Mouse (Mus musculus): ENCODE measurements around the gene Fam83e.

Gene Fam83e

GRCm38 (mm10) chr7:45701607-45702006 is 19.4 kb upstream of the Fam83e start:
- no peak for DNase-seq (ENCODE audit: low read depth, low spot score)

GRCm38 (mm10) chr7:45702316-45702715 is 18.7 kb upstream of the Fam83e start:
- no peak for DNase-seq (ENCODE audit: low read depth, low spot score)

DNA sequence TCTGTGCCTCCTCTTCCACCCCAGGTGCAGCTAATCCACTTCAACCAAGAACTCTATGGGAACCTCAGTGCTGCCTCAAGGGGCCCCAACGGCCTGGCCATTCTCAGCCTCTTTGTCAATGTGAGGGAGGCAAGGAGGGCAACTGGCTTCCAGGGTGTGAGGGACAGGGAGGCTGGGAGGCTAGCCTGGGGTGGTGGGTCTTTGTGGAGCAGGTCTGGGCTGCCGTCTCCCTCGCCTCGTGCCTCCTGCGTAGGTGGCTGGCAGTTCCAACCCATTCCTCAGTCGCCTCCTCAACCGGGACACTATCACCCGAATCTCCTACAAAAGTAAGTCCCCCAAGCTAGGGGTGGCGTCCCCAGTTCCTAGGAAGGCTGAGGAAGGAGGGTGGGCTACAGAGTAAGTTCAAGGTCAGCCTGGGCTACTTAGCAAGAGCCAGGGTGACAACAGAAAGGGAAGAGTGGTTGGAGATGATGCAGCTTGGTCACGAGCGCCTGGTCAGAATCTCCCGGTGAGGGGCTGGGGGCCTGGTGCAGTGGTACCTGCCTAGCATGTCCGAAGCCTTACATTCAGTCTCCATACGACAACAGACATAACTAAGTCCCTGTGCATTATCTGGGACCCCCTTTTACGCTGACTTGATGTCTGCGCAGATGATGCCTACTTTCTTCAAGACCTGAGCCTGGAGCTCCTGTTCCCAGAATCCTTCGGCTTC is 18.0 kb upstream of the Fam83e start:
- DNase-seq (ENCODE audit: low read depth, low spot score), result no peak

DNA sequence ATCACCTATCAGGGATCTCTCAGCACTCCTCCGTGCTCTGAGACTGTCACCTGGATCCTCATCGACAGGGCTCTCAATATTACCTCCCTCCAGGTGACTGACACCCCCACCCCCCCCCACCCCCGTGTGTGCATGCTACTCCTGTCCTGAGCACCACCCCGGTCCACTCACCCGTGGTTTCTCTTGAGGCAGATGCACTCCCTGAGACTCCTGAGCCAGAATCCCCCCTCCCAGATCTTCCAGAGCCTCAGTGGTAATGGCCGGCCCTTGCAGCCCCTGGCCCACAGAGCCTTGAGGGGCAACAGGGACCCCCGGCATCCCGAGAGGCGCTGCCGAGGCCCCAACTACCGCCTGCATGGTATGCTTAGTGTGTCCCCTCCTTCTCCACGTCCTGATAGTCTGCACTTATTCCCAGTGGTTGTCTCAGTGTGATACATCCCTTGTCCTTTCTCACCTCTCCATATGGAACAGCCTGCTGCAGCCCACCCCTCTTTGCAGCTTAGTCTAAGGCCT is 17.4 kb upstream of the Fam83e start:
- DNase-seq (ENCODE audit: low read depth, low spot score), result no peak

- DNase-seq (ENCODE audit: low read depth, low spot score), result peak; percentile 95
These were observed 16.9 kb upstream of the Fam83e start for GRCm38 (mm10) chr7:45704046-45704559.

DNA sequence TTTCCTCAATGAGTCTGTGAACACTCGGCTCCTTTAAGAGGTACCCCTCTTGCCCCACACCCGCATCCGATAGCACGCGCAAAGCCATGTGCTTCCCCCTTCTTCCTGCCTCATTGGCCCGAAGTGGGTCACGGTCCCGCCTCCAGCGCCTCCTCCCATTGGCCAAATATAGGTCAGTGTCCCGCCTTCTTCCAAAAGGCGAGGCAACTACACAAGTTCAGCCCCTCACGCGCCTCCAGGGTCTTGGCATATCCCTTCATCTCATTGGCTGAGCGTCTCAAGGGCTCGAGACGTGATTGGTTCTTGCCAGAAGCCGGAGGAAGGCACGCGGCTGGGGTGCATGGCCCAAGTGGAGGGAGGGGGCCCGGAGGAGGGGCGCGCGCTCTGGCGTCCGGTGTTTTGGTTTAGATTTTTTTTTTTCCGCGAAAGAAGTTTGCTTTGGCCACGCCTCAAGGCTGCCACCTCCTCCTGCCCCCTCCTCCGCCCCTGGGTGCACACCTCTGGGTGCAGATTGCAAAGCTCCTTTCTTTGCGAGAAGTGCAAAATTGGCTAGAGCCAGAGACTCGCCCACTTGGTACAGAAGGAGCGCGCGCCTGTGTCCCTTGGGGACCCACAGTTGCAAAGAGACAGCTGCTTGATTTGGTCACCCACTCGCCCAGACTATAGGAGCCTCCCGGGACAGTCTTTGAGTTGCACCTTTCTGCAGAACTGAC is 16.1 kb upstream of the Fam83e start, which contains the start of gene Dbp:
Gene Dbp, plus strand, starts transcription at position 359 of the 713 bp plus-strand sequence.
- peak; percentile 100 for DNase-seq (ENCODE audit: low read depth, low spot score)

- no peak for DNase-seq (ENCODE audit: low read depth, low spot score)
These were observed 15.6 kb upstream of the Fam83e start for GRCm38 (mm10) chr7:45705443-45705864.

GRCm38 (mm10) chr7:45705873-45706281 is 15.1 kb upstream of the Fam83e start:
- DNase-seq (ENCODE audit: low read depth, low spot score), result no peak

DNA sequence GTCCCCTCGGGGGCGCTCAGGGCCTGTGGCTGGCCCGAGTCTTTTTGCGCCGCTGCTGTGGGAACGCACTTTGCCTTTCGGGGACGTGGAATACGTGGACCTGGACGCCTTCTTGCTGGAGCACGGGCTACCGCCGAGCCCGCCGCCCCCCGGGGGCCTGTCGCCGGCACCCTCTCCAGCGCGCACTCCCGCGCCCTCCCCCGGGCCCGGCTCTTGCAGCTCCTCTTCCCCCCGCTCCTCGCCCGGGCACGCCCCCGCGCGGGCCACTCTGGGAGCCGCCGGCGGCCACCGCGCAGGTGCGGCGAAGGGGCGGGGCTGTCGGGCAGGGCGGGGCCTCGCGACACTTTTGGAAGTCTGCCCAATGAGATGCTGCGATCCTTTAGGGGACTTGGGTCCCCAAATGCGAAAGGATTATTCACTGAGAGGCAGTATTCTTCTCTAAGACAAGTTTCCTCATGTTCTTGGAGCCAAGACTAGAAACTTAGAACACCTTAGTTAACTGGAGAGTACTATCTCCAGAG is 14.2 kb upstream of the Fam83e start:
- no peak for DNase-seq (ENCODE audit: low read depth, low spot score)

DNA sequence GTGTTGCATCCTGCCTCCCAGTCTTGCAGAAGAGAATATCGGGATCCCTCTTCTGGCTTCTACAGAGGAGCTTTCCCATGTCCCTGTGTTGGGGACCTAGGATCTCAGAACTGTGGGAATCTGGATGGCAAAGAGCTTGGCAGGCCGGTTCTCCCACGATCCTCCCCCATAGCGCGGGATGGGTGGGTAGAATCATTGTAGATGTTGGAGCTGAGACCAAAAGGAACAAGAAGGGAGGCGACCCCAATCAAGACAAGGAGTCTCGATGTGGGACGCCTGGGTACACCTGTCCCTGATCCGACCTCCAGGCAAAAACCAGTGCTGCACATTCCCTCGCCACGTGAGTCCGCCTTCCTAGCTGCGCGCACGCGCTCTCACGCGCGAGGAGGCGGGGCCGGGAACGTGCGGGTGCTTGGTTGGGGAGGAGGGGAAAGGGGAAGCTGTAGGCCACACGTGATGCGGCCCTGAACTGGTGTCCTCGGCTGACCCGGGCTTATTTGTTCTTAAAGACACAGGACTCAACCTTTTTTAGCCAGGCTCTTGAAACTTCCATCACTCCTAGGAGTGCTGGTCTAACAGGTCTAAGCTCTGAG is 13.5 kb upstream of the Fam83e start:
- DNase-seq (ENCODE audit: low read depth, low spot score), result peak; percentile 84

GRCm38 (mm10) chr7:45708221-45708761 is 12.7 kb upstream of the Fam83e start:
- DNase-seq (ENCODE audit: low read depth, low spot score), result no peak

DNA sequence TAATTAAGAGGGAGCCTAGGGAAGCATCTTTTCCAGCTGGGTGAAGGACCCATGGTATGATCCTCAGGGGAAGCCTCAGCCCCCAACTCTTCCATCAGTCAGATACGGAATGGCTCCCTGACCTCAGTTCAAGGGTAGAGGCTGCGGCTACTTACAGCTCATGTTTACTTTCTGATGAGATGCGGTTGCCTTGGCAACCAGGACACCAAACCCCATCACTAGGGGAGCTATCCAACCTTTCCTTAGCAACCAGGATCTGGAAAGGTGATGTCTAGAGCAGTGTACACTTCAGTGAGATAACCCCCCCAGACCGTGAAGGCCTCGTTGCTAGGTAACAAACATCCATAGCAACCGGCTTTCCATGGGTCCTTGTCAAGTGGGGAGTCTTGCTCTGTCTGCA is 12.0 kb upstream of the Fam83e start:
- DNase-seq (ENCODE audit: low read depth, low spot score), result no peak

DNA sequence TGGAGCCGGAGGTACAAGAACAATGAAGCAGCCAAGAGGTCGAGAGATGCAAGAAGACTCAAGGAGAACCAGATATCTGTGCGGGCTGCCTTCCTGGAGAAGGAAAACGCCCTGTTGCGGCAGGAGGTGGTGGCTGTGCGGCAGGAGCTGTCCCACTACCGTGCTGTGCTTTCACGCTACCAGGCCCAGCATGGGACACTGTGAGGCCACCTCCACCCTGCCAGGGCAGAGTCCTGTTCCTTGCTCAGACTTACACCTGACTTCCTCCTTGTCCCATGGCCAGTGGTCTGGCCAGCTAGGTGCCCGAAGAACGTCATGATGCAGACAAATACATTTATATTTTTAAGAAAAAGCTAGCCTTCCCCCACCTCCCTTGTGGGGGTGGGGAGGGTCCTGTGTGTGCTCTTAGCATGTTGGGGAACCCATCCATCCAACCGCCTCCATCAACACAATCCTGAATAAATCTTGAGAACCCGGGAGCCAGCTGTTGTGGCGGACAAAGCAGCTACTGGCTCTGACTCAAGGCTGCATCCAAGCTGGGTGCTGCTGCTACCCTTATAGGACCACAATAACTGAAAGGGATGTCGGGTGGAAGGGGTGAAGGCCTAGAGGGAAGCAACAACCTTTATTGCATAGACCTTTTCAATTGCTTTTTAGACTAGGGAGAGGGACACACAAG is 11.2 kb upstream of the Fam83e start:
- no peak for DNase-seq (ENCODE audit: low read depth, low spot score)

DNA sequence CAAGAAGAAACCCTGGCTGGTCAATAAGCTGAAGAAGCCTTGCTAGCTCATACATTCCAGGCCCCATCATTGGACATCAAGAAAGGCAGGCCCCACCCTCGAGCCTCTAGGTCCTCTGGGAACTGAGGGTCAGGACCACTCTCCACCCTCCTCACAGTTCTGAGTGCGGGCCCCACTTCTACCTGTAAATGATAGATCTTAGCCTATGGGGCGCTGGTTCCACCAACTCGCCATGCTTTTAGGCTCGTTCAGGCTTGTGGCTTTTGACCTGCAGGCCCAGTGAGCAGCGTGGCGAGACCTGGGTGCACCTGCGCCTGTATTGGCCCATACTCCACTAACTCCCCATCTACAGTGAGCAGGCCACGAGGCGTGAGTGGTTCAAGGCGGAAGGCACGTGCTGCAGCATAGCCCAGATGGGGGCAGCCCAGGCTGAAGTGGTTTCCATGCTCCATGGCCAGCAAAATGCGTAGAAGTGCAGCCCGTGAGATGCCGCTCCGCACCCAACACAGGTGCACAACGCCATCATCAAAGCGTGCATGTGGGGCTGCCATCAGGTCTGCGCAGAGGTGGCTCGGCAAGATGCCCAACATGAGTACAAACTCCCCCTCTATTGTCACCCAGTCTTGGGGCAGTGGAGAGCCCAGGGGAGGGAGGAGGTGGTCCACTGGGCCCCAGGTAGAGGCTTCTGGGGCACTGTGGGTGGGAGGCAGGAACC is 10.4 kb upstream of the Fam83e start:
- no peak for DNase-seq (ENCODE audit: low read depth, low spot score)

- DNase-seq (ENCODE audit: low read depth, low spot score), result no peak
These were observed 9.5 kb upstream of the Fam83e start for GRCm38 (mm10) chr7:45711316-45712021.

DNA sequence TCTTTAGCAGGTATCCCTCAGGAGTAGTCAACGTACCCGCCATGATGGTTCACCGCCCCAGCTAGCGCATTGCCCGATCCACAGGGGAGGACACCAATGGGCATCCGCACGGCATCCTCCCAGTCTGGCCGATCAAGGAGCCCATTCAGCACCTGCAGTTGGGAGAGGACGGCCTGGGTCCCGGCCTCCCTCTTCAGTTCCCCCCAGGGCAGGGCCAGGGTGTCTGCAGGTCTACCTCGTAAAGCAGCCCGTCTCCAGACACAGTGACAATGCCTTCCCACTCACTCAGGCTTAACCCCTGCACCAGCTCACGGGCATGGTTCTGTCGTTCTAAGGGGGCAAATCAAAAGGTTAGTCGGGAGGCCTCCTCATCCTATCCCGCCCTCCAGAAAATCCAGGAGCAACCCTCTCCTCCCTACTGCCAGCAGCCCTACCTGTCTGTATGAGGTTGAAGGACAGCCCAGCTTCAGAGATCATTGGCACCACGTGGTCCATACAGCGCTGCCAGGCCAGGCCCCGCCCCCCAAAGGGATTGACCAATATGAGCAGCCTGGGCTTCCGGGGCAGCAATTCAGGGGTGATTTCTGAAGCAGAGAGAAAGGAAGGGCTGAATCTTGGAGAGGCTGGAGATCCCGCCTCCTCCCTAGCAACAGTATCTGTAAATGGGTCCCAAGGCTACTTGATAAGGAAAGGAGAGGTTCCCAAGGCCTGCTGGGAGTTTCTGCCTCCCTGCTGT is 8.8 kb upstream of the Fam83e start:
- no peak for DNase-seq (ENCODE audit: low read depth, low spot score)

- no peak for DNase-seq (ENCODE audit: low read depth, low spot score)
These were observed 7.6 kb upstream of the Fam83e start for GRCm38 (mm10) chr7:45713396-45713795.

- no peak for DNase-seq (ENCODE audit: low read depth, low spot score)
These were observed 7.0 kb upstream of the Fam83e start for GRCm38 (mm10) chr7:45713881-45714520.

DNA sequence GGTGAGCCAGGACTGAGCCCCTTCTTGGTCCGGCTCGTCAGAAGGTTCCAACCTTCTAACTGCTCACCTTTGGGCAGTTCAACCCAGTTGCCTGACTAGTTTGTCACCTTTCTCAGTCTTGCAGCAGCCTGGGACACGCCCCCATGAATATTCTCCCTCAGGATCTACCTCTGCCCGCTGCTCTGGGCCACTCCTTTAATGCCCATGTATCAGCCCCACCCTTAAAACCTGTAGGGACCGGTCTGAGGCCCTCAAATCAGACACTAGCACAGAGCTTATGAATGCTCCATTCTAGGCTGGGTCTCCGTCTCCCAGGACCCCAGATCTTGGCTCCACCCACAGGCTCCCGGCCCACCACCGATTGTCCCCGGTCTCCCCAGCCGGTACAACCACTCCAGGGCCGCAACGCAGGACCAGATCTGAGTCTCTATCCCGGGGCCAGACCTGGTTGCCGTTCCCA is 6.4 kb upstream of the Fam83e start:
- no peak for DNase-seq (ENCODE audit: low read depth, low spot score)
